Mouse (Mus musculus): ENCODE measurements around the gene Tmprss11g.

Tmprss11g gene

GRCm38 (mm10) chr5:86518500-86518899 is at the start of gene Tmprss11g:
Tmprss11g (minus strand) TSS chr5:86518600.
- no peak for DNase-seq (ENCODE audit: low read depth)

GRCm38 (mm10) chr5:86546693-86547092 is 28.3 kb upstream of the Tmprss11g start:
- DNase-seq (ENCODE audit: low read depth) = no peak

GRCm38 (mm10) chr5:86540601-86541000 is 22.2 kb upstream of the Tmprss11g start:
- DNase-seq (ENCODE audit: low read depth) = no peak

GRCm38 (mm10) chr5:86528725-86529124 is 10.3 kb upstream of the Tmprss11g start:
- no peak for DNase-seq (ENCODE audit: low read depth)

- no peak for DNase-seq (ENCODE audit: low read depth)
These were observed 6.9 kb downstream of the Tmprss11g start for GRCm38 (mm10) chr5:86511538-86511937.

- no peak for DNase-seq (ENCODE audit: low read depth)
These were observed 24.9 kb downstream of the Tmprss11g start for GRCm38 (mm10) chr5:86493453-86493852.

- DNase-seq (ENCODE audit: low read depth) = no peak
These were observed 35.8 kb downstream of the Tmprss11g start for GRCm38 (mm10) chr5:86482562-86482961.

- DNase-seq (ENCODE audit: low read depth) = no peak
These were observed 36.4 kb downstream of the Tmprss11g start for GRCm38 (mm10) chr5:86482031-86482430.

GRCm38 (mm10) chr5:86473859-86474258 is 44.5 kb downstream of the Tmprss11g start:
- DNase-seq (ENCODE audit: low read depth) = no peak

- DNase-seq (ENCODE audit: low read depth) = no peak
These were observed 49.5 kb downstream of the Tmprss11g start, which contains the start of gene Tmprss11a for GRCm38 (mm10) chr5:86468890-86469289. Tmprss11a (minus strand) TSS chr5:86468990.

- no peak for DNase-seq (ENCODE audit: low read depth)
These were observed 79.1 kb downstream of the Tmprss11g start for GRCm38 (mm10) chr5:86439306-86439705.

GRCm38 (mm10) chr5:86438548-86438947 is 79.9 kb downstream of the Tmprss11g start:
- DNase-seq (ENCODE audit: low read depth) = no peak

Data from c-Kit-positive CD71-positive TER-119-negative erythroid progenitor cells, embryonic 14.5 days (primary cell).